Mouse (Mus musculus) erythroblast, embryonic 14.5 days (primary cell): ENCODE data around the gene Sox5. TPM values are rescaled to one million over a fixed set of nuclear protein-coding genes. Genes with fewer than 3 reads are reported as not detected.

Experiments
- H3K27me3 ChIP-seq: 2 replicates; pipeline ENCODE4 v1.6.1; 2012; ENCODE audit warnings: inconsistent platforms; ENCODE audit not compliant: control insufficient read depth
- H3K36me3 ChIP-seq: 2 replicates; pipeline ENCODE4 v1.6.1; 2012; ENCODE audit warnings: mild to moderate bottlenecking, inconsistent platforms; ENCODE audit not compliant: control insufficient read depth
- H3K4me1 ChIP-seq: 2 replicates; pipeline ENCODE4 v1.6.1; 2012; ENCODE audit warnings: inconsistent platforms; ENCODE audit not compliant: control insufficient read depth
- H3K4me3 ChIP-seq: replicated peaks from 2 replicates; pipeline ENCODE3; 2012; ENCODE audit warnings: moderate library complexity, mild to moderate bottlenecking, inconsistent platforms
- H3K9me3 ChIP-seq: 2 replicates; pipeline ENCODE4 v1.6.1; 2012; ENCODE audit warnings: low read length, inconsistent platforms, mixed read lengths; ENCODE audit not compliant: control insufficient read depth
- GATA1 ChIP-seq: IDR thresholded peaks from 2 replicates; pipeline ENCODE4 v1.6.1; 2012; ENCODE audit warnings: low read length, inconsistent platforms, mixed read lengths
- TAL1 ChIP-seq: IDR thresholded peaks from 3 replicates; pipeline ENCODE4 v1.6.1; 2012; ENCODE audit warnings: low read length, inconsistent platforms, mixed read lengths
- polyA plus RNA-seq: library from polyadenylated mRNA; stranded (reverse); fragments of >175 nt; gene quantifications from 2 replicates; pipeline ENCODE4 v1.2.3, GENCODE M21; 2012

Gene Sox5
- polyA plus RNA-seq, 1 experiment, result not detected

- Histone ChIP-seq H3K27me3 (no peaks in the 10 kb centered on the region), H3K4me3 (no peak overlapping the region), H3K36me3 (no peaks in the 10 kb centered on the region), H3K9me3 (no peaks in the 10 kb centered on the region; the same call in 1 of the 2 replicates), H3K4me1 (no peaks in the 10 kb centered on the region)
- TF ChIP-seq TAL1 (no peak), GATA1 (no peak)
Observed at GRCm38 (mm10) chr6:144454291-144455276, 327.2 kb downstream of the Sox5 start.

- H3K36me3 ChIP-seq, result no peaks in the 10 kb centered on the region
- H3K27me3 ChIP-seq, result no peaks in the 10 kb centered on the region
- no peaks in the 10 kb centered on the region for H3K4me1 ChIP-seq
- no peak overlapping the region for H3K4me3 ChIP-seq
- H3K9me3 ChIP-seq, result no peaks in the 10 kb centered on the region; the same call in 1 of the 2 replicates
- TF ChIP-seq TAL1, result no peak
Observed at GRCm38 (mm10) chr6:144453605-144454004, 328.2 kb downstream of the Sox5 start.

GRCm38 (mm10) chr6:144453147-144453546 is 328.6 kb downstream of the Sox5 start:
- Histone ChIP-seq H3K9me3 (no peaks in the 10 kb centered on the region; the same call in 1 of the 2 replicates), H3K4me3 (no peak overlapping the region), H3K27me3 (no peaks in the 10 kb centered on the region), H3K36me3 (no peaks in the 10 kb centered on the region), H3K4me1 (no peaks in the 10 kb centered on the region)
- TF ChIP-seq TAL1, result no peak
- TF ChIP-seq GATA1, result no peak

DNA sequence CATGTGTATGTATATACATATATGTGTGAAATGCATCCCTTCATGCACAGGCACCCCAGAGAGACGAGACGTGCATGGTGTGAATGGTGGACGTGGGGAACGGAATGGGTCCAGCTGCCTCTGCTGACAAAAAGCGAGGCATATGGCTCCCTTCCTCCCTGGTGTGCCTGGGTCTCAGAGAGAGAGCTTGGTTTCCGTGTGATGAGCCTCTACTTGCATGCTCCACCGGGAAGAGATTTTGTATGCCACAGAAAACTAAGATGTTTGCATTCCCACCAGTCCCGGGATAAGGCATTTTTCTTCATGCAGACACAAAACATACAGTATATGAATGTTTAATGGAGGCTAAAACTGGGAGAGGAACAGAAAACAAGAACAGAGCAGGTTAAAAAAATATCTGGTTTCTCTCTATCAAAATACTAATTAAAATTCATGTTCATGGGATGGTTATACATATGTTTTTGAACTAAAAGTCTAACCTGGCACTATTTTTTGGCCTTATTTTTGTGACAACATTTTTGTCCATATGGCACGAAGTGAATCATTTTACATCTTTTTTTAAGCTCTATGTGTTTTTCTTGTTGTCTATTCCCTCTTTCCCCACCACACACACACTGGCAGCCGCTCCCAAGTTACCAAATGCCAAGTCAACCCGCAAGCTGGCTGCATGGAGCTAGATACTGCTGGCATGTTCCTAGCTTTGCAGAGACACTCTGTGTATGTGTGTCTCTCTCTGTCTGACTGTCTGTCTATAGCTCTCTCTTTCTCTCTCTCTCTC is 329.4 kb downstream of the Sox5 start:
- no peak overlapping the region for H3K4me3 ChIP-seq
- no peaks in the 10 kb centered on the region; the same call in 1 of the 2 replicates for H3K9me3 ChIP-seq
- no peaks in the 10 kb centered on the region for H3K27me3 ChIP-seq
- no peaks in the 10 kb centered on the region for H3K4me1 ChIP-seq
- no peaks in the 10 kb centered on the region for H3K36me3 ChIP-seq
- TF ChIP-seq GATA1 (no peak), TAL1 (no peak)

- Histone ChIP-seq H3K4me3 (no peak overlapping the region), H3K27me3 (no peaks in the 10 kb centered on the region), H3K36me3 (no peaks in the 10 kb centered on the region), H3K9me3 (no peaks in the 10 kb centered on the region; the same call in 1 of the 2 replicates), H3K4me1 (no peaks in the 10 kb centered on the region)
- no peak for TF ChIP-seq GATA1
Observed at GRCm38 (mm10) chr6:144451631-144452030, 330.1 kb downstream of the Sox5 start.

- Histone ChIP-seq H3K4me3 (no peak overlapping the region), H3K9me3 (no peaks in the 10 kb centered on the region), H3K36me3 (no peaks in the 10 kb centered on the region), H3K4me1 (no peaks in the 10 kb centered on the region), H3K27me3 (no peaks in the 10 kb centered on the region)
- peak; percentile 44; the same call in 1 of the 2 replicates for TF ChIP-seq GATA1
- TF ChIP-seq TAL1, result no peak
Observed at GRCm38 (mm10) chr6:144445761-144446373, 335.9 kb downstream of the Sox5 start.

DNA sequence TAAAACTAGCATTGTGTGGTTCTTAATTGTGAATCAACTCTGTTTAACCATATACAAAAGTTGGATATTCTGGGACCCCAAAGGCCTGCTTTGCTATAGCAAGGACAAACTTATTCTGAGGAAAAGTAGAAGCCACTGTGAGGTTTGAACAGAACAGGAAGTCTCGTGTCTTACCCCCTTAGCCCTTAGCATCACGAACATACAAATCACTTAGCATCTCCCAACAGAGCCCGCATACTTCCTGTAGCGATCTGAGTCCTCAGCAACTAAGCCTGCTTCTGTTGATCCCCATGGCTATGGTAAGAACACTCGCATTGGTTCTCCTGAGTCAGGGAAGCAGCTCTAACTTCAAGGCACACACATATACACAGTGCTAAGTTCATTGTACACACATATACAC is 337.4 kb downstream of the Sox5 start:
- no peak for TF ChIP-seq TAL1
- no peak for TF ChIP-seq GATA1
- Histone ChIP-seq H3K9me3 (no peaks in the 10 kb centered on the region), H3K4me1 (no peaks in the 10 kb centered on the region), H3K27me3 (no peaks in the 10 kb centered on the region), H3K36me3 (no peaks in the 10 kb centered on the region), H3K4me3 (no peak overlapping the region)

DNA sequence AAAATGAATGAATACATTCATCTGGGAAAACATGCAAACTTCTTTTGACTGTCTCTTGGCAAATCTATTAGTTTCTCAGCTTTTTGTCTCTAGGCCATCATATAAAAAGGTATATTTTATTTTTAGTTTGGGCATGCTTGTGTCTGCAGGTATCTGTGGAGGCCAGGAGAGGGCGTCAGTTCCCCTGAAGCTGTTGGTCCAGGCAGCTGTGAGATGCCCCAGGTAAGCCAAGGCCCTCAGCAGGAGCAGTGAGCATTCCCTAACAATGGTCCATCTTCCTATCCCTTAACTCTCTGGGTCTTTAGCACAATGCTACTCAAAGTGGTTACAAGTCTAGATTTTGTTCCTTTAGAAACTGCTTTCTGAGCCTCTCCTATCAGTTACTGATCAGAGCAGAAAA is 338.1 kb downstream of the Sox5 start:
- Histone ChIP-seq H3K36me3 (no peaks in the 10 kb centered on the region), H3K4me1 (no peaks in the 10 kb centered on the region), H3K4me3 (no peak overlapping the region), H3K27me3 (no peaks in the 10 kb centered on the region), H3K9me3 (no peaks in the 10 kb centered on the region)
- TF ChIP-seq TAL1, result no peak
- TF ChIP-seq GATA1, result no peak

- H3K9me3 ChIP-seq, result no peaks in the 10 kb centered on the region
- no peak for TF ChIP-seq TAL1
- no peak for TF ChIP-seq GATA1
- no peaks in the 10 kb centered on the region for H3K36me3 ChIP-seq
- no peaks in the 10 kb centered on the region for H3K4me1 ChIP-seq
- H3K4me3 ChIP-seq, result no peak overlapping the region
- no peaks in the 10 kb centered on the region for H3K27me3 ChIP-seq
Observed at GRCm38 (mm10) chr6:144429276-144429675, 352.5 kb downstream of the Sox5 start.
